Mouse (Mus musculus) forebrain, embryonic 14.5 days (tissue): ENCODE results near the gene Mapk1ip1l. TPM values are rescaled to one million over a fixed set of nuclear protein-coding genes. Genes with fewer than 3 reads are reported as not detected.

Experiments
- ATAC-seq: fragments of 200-750 bp; cut with Nextera tagmentation; 2 replicates; pipeline ENCODE4 v1.8.0; 2017; ENCODE audit warnings: mild to moderate bottlenecking, moderate library complexity
- DNase-seq: peaks from one replicate; pipeline ENCODE4 v3.0.0-alpha.2; 2015; ENCODE audit warnings: low spot score
- H3K27ac ChIP-seq: fragments of 300-500 bp; sonication (generic); 2 replicates; pipeline ENCODE4 v1.5.1; 2014; ENCODE audit warnings: low read depth, mild to moderate bottlenecking, control low read depth, low read length, moderate library complexity
- H3K27me3 ChIP-seq: fragments of 300-500 bp; sonication (generic); replicated peaks from 2 replicates; pipeline ENCODE4 v1.6.1; 2014; ENCODE audit warnings: low read length, control low read depth, mixed read lengths; ENCODE audit not compliant: control insufficient read depth, insufficient read depth
- H3K36me3 ChIP-seq: fragments of 300-500 bp; sonication (generic); 2 replicates; pipeline ENCODE4 v1.6.1; 2014; ENCODE audit warnings: low read length, control low read depth; ENCODE audit not compliant: control insufficient read depth, insufficient read depth
- H3K4me1 ChIP-seq: fragments of 300-500 bp; sonication (generic); 2 replicates; pipeline ENCODE4 v1.6.1; 2014; ENCODE audit warnings: antibody characterized with exemption, low read length, control low read depth; ENCODE audit not compliant: control insufficient read depth, insufficient read depth
- H3K4me2 ChIP-seq: fragments of 300-500 bp; sonication (generic); 2 replicates; pipeline ENCODE4 v1.6.1; 2014; ENCODE audit warnings: mild to moderate bottlenecking, control low read depth, low read length
- H3K4me3 ChIP-seq: fragments of 300-500 bp; sonication (generic); 2 replicates; pipeline ENCODE4 v1.5.1; 2014; ENCODE audit warnings: low read depth, low read length, control low read depth
- H3K9ac ChIP-seq: fragments of 300-500 bp; sonication (generic); 2 replicates; pipeline ENCODE4 v1.6.1; 2014; ENCODE audit warnings: mild to moderate bottlenecking, low read length, control low read depth, moderate library complexity
- H3K9me3 ChIP-seq: fragments of 300-500 bp; sonication (generic); replicated peaks from 2 replicates; pipeline ENCODE4 v1.6.1; 2016; ENCODE audit warnings: low read length, control low read depth, mixed read lengths; ENCODE audit not compliant: control insufficient read depth
- WGBS: fragments of 180-500 bp; shearing (Covaris S2); extraction: QIAGEN DNeasy Blood & Tissue Kit; methylation state at CpG from one replicate; pipeline ENCODE4 v1.1.7; 2014; 5-methylcytosine and 5-hydroxymethylcytosine counted together
- polyA plus RNA-seq: library from polyadenylated mRNA; unstranded; fragments of >200 nt; fragmentation: Nextera tagmentation; extraction: Ambion mirVana; gene quantifications from 2 replicates; pipeline ENCODE4 v1.2.1, GENCODE M21; 2014

Mapk1ip1l gene
- polyA plus RNA-seq, 1 experiment from 2014 or later: 49.0 TPM

DNA sequence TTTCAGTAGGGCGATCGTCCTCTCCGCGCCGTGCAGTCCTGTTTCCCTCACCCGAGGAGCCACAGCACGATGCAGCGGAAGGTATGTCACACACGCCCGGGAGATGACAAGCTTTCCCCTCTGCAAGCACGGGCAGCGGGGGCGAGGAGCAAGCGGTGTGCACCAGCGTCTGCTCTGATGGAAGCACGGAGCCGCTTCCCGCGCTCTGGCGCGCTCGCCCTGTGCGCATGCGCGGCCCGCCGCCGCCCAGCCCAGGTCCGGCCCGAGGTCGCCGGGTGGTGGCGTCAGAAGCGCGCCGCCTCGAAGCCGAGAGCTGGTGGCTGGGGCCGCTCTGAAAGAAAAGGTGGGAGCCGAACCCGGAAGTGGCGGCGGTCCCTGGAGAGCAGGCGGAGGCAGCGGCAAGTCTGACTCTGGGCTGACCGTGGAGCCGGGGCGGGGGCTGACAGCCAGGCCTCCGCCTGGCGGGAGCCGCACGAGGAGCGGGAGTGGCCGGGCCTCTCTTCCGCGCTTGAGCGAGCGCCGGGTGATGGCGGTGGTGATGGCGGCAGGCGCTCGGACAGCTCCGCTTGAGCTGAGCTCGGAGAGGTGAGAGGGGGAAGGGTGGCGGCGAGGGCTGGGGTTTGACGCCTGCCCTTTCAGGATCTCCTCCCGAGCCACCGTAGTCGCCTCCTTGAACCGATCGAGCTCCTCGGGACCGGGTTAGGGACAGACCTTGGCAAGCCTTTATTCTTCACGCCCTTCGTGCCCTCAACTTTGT, 21.3 kb upstream of the Mapk1ip1l start, which contains the start of the genes Wdhd1 and Socs4:
Gene Wdhd1 (minus strand): TSS at position 221 of the 757 bp plus-strand sequence.
Gene Socs4 (plus strand): TSS at position 295 of the 757 bp plus-strand sequence.
- Histone ChIP-seq H3K9me3 (no peaks in the 10 kb centered on the region), H3K4me3 (peak within 1 kb of the TSS; percentile 93), H3K4me1 (peaks cover 6% of the 10 kb centered on the region; the same call in 1 of the 2 replicates), H3K36me3 (peaks cover 8% of the 10 kb centered on the region; the same call in 1 of the 2 replicates), H3K27me3 (no peaks in the 10 kb centered on the region), H3K4me2 (peak within 1 kb of the TSS; percentile 72), H3K27ac (peak within 1 kb of the TSS; percentile 94), H3K9ac (peak within 1 kb of the TSS; percentile 85)
- DNase-seq (peak; percentile 94), ATAC-seq (peak; percentile 98)
- under 1% methylated on average over 74 of the region's 77 CpGs for WGBS

DNA sequence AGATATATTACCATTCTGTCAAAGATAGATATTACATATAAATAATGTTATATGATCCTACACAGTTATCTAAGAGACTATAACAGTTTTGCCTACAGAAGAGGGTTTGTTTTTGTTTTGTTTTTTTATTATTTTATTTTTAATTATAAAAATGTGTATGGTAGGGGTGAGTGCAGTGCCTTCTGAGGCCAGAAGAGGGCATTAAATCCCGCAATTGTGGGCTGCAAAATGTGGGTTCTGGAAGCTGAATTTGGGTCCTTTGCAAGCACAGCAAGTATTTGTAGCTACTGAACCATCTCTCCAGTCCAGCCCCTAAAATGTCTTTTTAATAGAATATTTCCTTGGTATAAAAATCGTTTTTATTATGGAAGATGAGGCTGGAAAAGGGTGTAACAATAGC, 19.0 kb upstream of the Mapk1ip1l start:
- Histone ChIP-seq H3K4me1 (peaks cover 6% of the 10 kb centered on the region; the same call in 1 of the 2 replicates), H3K36me3 (no peaks in the 10 kb centered on the region), H3K9me3 (no peaks in the 10 kb centered on the region), H3K27me3 (no peaks in the 10 kb centered on the region), H3K4me2 (no peak overlapping the region), H3K27ac (no peak overlapping the region), H3K9ac (no peak overlapping the region), H3K4me3 (no peak overlapping the region)
- DNase-seq: no peak
- no peak for ATAC-seq
- 88% methylated on average over 2 of the region's 2 CpGs for WGBS

DNA sequence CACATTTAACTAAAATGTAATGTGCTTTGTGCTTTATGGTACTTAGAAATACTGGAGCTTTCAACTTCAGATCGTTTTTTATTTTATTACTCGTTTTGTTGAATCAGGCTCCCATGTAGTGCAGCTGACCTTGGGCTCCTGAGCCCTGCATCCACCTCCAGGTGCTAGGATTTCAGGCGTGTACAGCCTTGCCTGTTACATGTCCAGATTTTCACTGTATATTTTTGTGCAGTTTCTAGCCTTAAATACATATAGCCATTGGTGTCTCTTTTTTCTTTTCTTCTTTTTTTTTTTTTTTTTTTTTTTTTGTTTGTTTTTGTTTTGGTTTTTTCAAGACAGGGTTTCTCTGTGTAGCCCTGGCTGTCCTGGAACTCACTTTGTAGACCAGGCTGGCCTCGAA, 16.5 kb upstream of the Mapk1ip1l start:
- DNase-seq: no peak
- H3K9me3 ChIP-seq: no peaks in the 10 kb centered on the region
- WGBS: 95% methylated on average over 4 of the region's 4 CpGs
- no peaks in the 10 kb centered on the region for H3K27me3 ChIP-seq
- H3K4me1 ChIP-seq: peaks cover 4% of the 10 kb centered on the region; the same call in 1 of the 2 replicates
- H3K9ac ChIP-seq: no peak overlapping the region
- no peak overlapping the region for H3K4me2 ChIP-seq
- H3K36me3 ChIP-seq: no peaks in the 10 kb centered on the region
- H3K27ac ChIP-seq: no peak overlapping the region
- no peak overlapping the region for H3K4me3 ChIP-seq
- ATAC-seq: no peak

DNA sequence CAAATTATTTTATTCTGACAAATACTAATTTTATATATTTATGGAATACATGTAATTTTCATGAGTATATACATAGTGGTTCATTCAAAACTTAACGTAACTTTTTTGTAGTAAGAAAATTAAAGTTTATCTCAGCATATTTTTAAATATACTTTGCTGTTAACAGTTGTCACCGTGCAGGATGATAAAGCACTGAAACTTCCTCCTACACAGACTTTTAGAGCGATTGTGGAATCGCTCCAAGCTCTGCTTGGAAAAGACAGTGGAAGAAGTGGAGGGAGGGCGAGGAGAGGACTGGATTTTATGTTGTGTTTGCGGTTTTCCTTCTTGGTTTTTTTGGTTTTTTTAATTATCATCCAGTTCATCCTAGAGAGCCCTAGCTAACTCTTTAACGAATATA, 14.5 kb upstream of the Mapk1ip1l start:
- no peaks in the 10 kb centered on the region for H3K27me3 ChIP-seq
- 90% methylated on average over 7 of the region's 7 CpGs for WGBS
- H3K36me3 ChIP-seq: no peaks in the 10 kb centered on the region
- no peaks in the 10 kb centered on the region for H3K4me1 ChIP-seq
- DNase-seq (no peak), ATAC-seq (no peak)
- H3K27ac ChIP-seq: no peak overlapping the region
- no peak overlapping the region for H3K4me3 ChIP-seq
- H3K4me2 ChIP-seq: no peak overlapping the region
- no peaks in the 10 kb centered on the region for H3K9me3 ChIP-seq
- no peak overlapping the region for H3K9ac ChIP-seq

DNA sequence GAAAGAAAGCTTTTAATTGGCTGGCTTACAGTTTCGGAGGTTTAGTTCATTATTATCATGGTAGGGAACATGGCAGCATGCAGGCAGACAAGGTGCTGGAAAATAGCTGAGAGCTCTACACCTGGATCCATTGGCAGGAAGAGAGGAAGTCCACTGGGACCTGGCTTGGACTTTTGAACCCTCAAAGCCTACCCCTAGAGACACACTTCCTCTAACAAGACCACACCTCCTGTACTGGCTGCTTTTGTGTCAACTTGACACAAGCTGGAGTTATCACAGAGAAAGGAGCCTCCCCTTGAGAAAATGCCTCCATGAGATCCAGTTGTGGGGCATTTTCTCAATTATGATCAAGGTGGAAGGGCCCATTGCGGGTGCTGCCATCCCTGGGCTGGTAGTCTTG, 12.8 kb upstream of the Mapk1ip1l start:
- H3K9me3 ChIP-seq: no peaks in the 10 kb centered on the region
- H3K4me1 ChIP-seq: no peaks in the 10 kb centered on the region
- ATAC-seq (no peak), DNase-seq (no peak)
- no peak overlapping the region for H3K4me2 ChIP-seq
- H3K36me3 ChIP-seq: peaks cover 9% of the 10 kb centered on the region; the same call in 1 of the 2 replicates
- no peak overlapping the region for H3K4me3 ChIP-seq
- no peak overlapping the region for H3K9ac ChIP-seq
- 88% methylated on average over 2 of the region's 2 CpGs for WGBS
- H3K27ac ChIP-seq: no peak overlapping the region
- no peaks in the 10 kb centered on the region for H3K27me3 ChIP-seq

DNA sequence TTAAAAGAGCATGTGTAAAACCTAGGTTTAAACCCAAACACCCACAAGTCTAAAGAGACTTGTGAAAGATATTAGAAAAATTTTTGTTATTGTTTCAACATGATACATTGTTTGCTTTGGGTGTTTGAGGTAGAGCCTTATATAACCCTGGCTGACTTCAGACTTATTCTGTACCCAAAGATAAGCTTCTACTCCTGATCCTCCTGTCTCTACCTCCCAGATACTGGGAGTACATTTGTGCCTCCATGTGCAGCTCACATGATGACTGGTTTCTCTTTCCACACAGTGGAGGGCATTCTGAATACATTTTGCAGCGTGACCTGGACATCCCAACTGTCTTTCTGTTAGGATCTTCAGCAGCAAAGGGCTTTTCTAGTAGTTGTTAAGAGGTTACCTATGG, 11.9 kb upstream of the Mapk1ip1l start:
- Histone ChIP-seq H3K9me3 (no peaks in the 10 kb centered on the region), H3K4me1 (no peaks in the 10 kb centered on the region), H3K4me3 (no peak overlapping the region), H3K4me2 (no peak overlapping the region), H3K27me3 (no peaks in the 10 kb centered on the region), H3K36me3 (peaks cover 15% of the 10 kb centered on the region), H3K27ac (no peak overlapping the region), H3K9ac (no peak overlapping the region)
- DNase-seq: no peak
- no peak for ATAC-seq
- WGBS: 100% methylated on average over 1 of the region's 1 CpGs

DNA sequence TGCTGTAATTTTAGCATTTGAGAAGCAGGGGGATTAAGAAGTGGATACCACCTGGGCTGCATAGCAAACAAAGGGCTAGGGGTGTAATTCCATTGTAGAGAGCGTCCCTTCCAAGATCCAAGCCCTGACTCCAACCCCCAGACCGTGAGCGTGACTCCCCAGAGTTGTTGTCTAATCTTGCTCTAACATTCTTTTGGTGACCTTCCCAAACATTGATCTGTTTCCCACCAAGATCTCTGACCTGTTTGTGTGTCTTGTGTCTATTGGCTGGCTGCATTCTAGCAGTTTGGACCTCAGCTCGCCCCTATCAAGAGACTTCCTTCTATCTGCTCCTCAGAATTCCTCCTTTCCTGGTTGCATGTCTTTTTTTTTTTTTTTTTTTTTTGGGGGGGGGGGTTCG, 11.0 kb upstream of the Mapk1ip1l start:
- no peak for ATAC-seq
- H3K9me3 ChIP-seq: no peaks in the 10 kb centered on the region
- H3K9ac ChIP-seq: no peak overlapping the region
- H3K4me1 ChIP-seq: no peaks in the 10 kb centered on the region
- no peak overlapping the region for H3K27ac ChIP-seq
- H3K4me2 ChIP-seq: no peak overlapping the region
- WGBS: 89% methylated on average over 5 of the region's 5 CpGs
- H3K36me3 ChIP-seq: peaks cover 17% of the 10 kb centered on the region
- H3K27me3 ChIP-seq: no peaks in the 10 kb centered on the region
- H3K4me3 ChIP-seq: no peak overlapping the region
- DNase-seq: no peak

DNA sequence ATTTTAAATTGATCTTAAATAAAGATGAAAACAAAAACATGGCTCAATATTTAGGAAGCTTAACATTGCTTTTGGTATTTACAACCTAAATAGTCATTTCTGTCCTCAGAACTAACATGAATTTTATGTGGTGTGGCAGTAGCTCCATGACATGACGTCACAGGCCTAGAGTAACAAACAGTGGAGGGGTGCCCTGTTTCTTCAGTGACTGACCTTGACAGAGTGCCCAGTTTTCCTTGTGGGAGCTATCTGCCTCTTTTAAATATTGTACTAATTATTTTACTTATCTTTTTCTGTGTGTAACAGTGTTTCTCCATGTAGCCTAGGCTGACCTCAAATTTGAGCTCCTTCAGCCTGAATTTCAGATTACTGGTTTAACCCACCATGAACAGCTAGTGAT, 6.3 kb upstream of the Mapk1ip1l start:
- no peak for DNase-seq
- Histone ChIP-seq H3K9ac (no peak overlapping the region), H3K4me1 (no peaks in the 10 kb centered on the region), H3K9me3 (no peaks in the 10 kb centered on the region), H3K36me3 (peaks cover 17% of the 10 kb centered on the region), H3K27ac (no peak overlapping the region), H3K4me3 (no peak overlapping the region), H3K27me3 (no peaks in the 10 kb centered on the region), H3K4me2 (no peak overlapping the region)
- WGBS: 86% methylated on average over 1 of the region's 1 CpGs
- no peak for ATAC-seq

DNA sequence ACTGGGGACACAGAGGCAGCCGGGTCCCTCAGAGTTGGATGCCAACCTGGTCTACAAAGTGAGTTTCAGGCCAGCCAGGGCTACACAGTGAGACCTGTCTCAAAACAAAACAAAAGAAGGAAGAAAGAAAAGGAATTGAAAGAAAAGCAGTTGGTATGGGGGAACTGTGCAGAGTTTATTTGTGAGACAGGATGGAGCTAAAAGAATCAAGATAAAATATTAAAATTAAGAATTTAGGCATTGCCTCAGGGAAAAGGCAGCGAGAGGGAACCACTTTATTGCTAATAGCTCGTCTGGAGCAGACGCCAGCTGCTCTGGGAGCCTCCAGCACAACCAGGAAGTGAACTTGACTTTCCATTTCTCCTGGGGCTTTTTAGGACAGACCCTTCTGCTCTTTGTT, 3.9 kb upstream of the Mapk1ip1l start:
- DNase-seq (no peak), ATAC-seq (no peak)
- WGBS: 53% methylated on average over 4 of the region's 4 CpGs

More for the DNA sequence above, 3.9 kb upstream of the Mapk1ip1l start:
- no peak overlapping the region for H3K4me3 ChIP-seq
- peaks cover under 1% of the 10 kb centered on the region for H3K4me1 ChIP-seq
- H3K27ac ChIP-seq: no peak overlapping the region
- H3K36me3 ChIP-seq: peaks cover 17% of the 10 kb centered on the region
- H3K27me3 ChIP-seq: no peaks in the 10 kb centered on the region
- H3K9ac ChIP-seq: no peak overlapping the region
- H3K9me3 ChIP-seq: no peaks in the 10 kb centered on the region
- H3K4me2 ChIP-seq: no peak overlapping the region
